Mouse (Mus musculus) ES-E14 (cell line): ENCODE data around the gene Pitpnm2. TPM values are rescaled to one million over a fixed set of nuclear protein-coding genes. Genes with fewer than 3 reads are reported as not detected.

ENCODE experiments used
- DNase-seq: peaks from one replicate; pipeline ENCODE4 v3.0.0-alpha.2; 2013; ENCODE audit warnings: low read depth, low spot score
- H3K27ac ChIP-seq: 2 replicates; pipeline ENCODE4 v1.5.1; 2012; ENCODE audit warnings: low read depth, mild to moderate bottlenecking, low read length, moderate library complexity, mixed read lengths; ENCODE audit not compliant: poor library complexity, insufficient read depth, severe bottlenecking
- H3K36me3 ChIP-seq: 2 replicates; pipeline ENCODE4 v1.6.1; 2012; ENCODE audit warnings: mild to moderate bottlenecking, low read length, moderate library complexity, mixed read lengths; ENCODE audit not compliant: control insufficient read depth, poor library complexity, insufficient read depth, severe bottlenecking
- H3K4me1 ChIP-seq, 2 experiments: fragments of 150-350 bp in 1 of 2; sonication (generic) in 1 of 2; 2 replicates each; pipeline ENCODE4 v1.6.1; 2012; ENCODE audit warnings: low read length in 2 of 2, mild to moderate bottlenecking in 1 of 2, mixed read lengths in 1 of 2; ENCODE audit not compliant: control insufficient read depth in 2 of 2, insufficient read depth in 2 of 2, poor library complexity in 1 of 2
- H3K4me3 ChIP-seq, 2 experiments: fragments of 150-350 bp in 1 of 2; sonication (generic) in 1 of 2; 2 replicates each; pipeline ENCODE4 v1.5.1; 2012; ENCODE audit warnings: low read length in 2 of 2, low read depth in 1 of 2, mild to moderate bottlenecking in 1 of 2, mixed read lengths in 1 of 2; ENCODE audit not compliant: insufficient read depth in 1 of 2, poor library complexity in 1 of 2, severe bottlenecking in 1 of 2
- H3K9ac ChIP-seq: 2 replicates; pipeline ENCODE4 v1.6.1; 2012; ENCODE audit warnings: low read depth, mild to moderate bottlenecking, low read length, mixed read lengths; ENCODE audit not compliant: poor library complexity, insufficient read depth, severe bottlenecking
- H3K9me3 ChIP-seq: fragments of 150-350 bp; sonication (generic); 2 replicates; pipeline ENCODE4 v1.6.1; 2012; ENCODE audit warnings: low read depth, mild to moderate bottlenecking, low read length; ENCODE audit not compliant: control insufficient read depth, insufficient read depth
- CHD2 ChIP-seq: IDR thresholded peaks from 2 replicates; pipeline ENCODE4 v1.6.1; 2014; ENCODE audit warnings: mild to moderate bottlenecking, low read depth, low read length, inconsistent platforms
- HCFC1 ChIP-seq: IDR thresholded peaks from 2 replicates; pipeline ENCODE4 v1.6.1; 2012; ENCODE audit warnings: low read length, inconsistent platforms, borderline replicate concordance; ENCODE audit not compliant: insufficient read depth
- MAFK ChIP-seq: IDR thresholded peaks from 2 replicates; pipeline ENCODE4 v1.6.1; 2014; ENCODE audit warnings: mild to moderate bottlenecking, low read depth, low read length, inconsistent platforms; ENCODE audit not compliant: insufficient read depth
- ZC3H11A ChIP-seq: IDR thresholded peaks from 2 replicates; pipeline ENCODE4 v1.6.1; 2012; ENCODE audit warnings: low read depth, mild to moderate bottlenecking, inconsistent platforms, low read length, borderline replicate concordance
- ZNF384 ChIP-seq: IDR thresholded peaks from 2 replicates; pipeline ENCODE4 v1.6.1; 2012; ENCODE audit warnings: low read depth, low read length, inconsistent platforms
- in situ Hi-C, 2 experiments: fragments of 600-800 bp; cut with MboI; formaldehyde crosslinking; loops; one replicate each; pipeline ENCODE4 v1.15.1; 2025; ENCODE audit warnings: low sequenced_read_pairs in 2 of 2, inconsistent platforms in 1 of 2; ENCODE audit not compliant: unreplicated experiment in 2 of 2
- total RNA-seq: library from RNA; depleted of rRNA; stranded (reverse); fragments of 300-350 nt; gene quantifications from 2 replicates; pipeline ENCODE4 v1.2.3, GENCODE M21; 2012

Gene Pitpnm2
- total RNA-seq, 1 experiment, result 6.6 TPM

- TF ChIP-seq HCFC1, result no peak
- TF ChIP-seq MAFK, result no peak
- TF ChIP-seq CHD2, result no peak
- no peak for TF ChIP-seq ZC3H11A
- TF ChIP-seq ZNF384, result no peak
- H3K4me1 ChIP-seq, result peaks cover 0 to 17% of the 10 kb centered on the region in 2 experiments; a peak in 2 of 4 replicates
- H3K36me3 ChIP-seq, result no peaks in the 10 kb centered on the region
- no peak overlapping the region for H3K27ac ChIP-seq
- no peak for DNase-seq
- peak overlapping the region; percentile 67 to 87; a peak in 3 of 4 replicates for H3K4me3 ChIP-seq
- in situ Hi-C loops, result no loop called here
- peak overlapping the region; percentile 81 for H3K9ac ChIP-seq
- H3K9me3 ChIP-seq, result no peaks in the 10 kb centered on the region
These were observed 531 bp downstream of the Pitpnm2 start for GRCm38 (mm10) chr5:124248845-124249613.

DNA sequence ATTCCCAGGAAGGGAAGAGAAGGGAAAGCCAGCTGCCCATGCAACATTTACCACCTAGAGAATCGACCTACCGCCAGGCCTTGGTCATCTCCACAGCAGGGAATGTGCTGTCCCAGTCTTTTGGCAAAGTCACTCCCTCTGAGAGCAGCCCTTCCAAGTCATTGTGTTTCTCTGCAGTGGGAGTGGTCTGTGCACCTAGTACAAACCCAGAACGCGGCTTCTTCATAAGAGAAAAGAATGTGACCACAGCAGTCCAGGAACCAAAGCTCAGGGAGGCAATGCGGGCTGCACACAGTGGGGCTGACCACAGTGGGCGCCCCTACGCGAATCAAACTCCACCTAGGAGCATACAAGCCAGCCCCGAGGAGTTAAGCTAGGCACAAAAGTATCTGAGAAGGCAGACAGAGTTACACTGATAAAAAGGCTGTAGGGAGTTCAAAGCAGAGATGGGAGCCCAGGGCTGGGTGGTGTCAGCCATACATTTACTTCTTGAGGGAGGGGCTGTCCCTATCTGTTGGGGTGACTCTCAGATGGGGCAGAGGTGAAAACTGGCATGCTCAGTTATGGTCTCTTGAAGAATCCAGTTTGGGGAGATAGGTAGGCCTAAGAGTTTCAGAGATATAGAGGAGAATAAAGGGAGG lies 1.5 kb downstream of the Pitpnm2 start:
- in situ Hi-C loops, result no loop called here
- no peak overlapping the region for H3K27ac ChIP-seq
- no peak overlapping the region for H3K9ac ChIP-seq

DNA sequence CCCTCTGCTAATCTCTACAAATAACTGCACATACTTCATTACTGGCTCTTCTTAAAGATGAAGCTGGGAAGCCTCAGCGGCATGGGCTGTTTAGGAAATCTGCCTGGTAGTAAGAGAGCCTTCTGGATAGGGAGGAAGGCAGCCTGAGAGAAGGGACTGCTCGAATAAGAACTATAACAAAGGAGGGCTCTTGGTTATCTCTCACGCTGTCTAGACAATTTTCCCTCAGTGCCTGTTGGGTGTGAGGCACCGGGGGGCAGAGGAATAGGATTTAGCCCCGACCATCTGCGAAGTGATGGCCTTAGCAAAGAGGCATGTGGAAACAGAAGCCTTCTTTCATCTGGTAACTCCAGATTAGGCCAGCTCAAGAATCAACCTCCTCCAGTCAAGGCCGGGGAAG lies 2.3 kb downstream of the Pitpnm2 start:
- Histone ChIP-seq H3K4me3 (no peak overlapping the region), H3K9ac (no peak overlapping the region), H3K4me1 (peaks cover 3 to 23% of the 10 kb centered on the region in 2 experiments; a peak in 2 of 4 replicates), H3K36me3 (no peaks in the 10 kb centered on the region), H3K27ac (no peak overlapping the region), H3K9me3 (no peaks in the 10 kb centered on the region)
- DNase-seq, result no peak
- TF ChIP-seq ZNF384, result no peak
- TF ChIP-seq CHD2, result no peak
- TF ChIP-seq ZC3H11A, result no peak
- no peak for TF ChIP-seq HCFC1
- TF ChIP-seq MAFK, result no peak
- in situ Hi-C loops, result no loop called here

More for the DNA sequence above, 1.5 kb downstream of the Pitpnm2 start:
- no peaks in the 10 kb centered on the region for H3K36me3 ChIP-seq
- TF ChIP-seq MAFK, result no peak
- no peak for TF ChIP-seq HCFC1
- no peak for TF ChIP-seq CHD2
- TF ChIP-seq ZC3H11A, result no peak
- no peak for TF ChIP-seq ZNF384
- no peak overlapping the region for H3K4me3 ChIP-seq
- no peaks in the 10 kb centered on the region for H3K9me3 ChIP-seq
- no peak for DNase-seq
- peaks cover 0 to 19% of the 10 kb centered on the region in 2 experiments; a peak in 2 of 4 replicates for H3K4me1 ChIP-seq

DNA sequence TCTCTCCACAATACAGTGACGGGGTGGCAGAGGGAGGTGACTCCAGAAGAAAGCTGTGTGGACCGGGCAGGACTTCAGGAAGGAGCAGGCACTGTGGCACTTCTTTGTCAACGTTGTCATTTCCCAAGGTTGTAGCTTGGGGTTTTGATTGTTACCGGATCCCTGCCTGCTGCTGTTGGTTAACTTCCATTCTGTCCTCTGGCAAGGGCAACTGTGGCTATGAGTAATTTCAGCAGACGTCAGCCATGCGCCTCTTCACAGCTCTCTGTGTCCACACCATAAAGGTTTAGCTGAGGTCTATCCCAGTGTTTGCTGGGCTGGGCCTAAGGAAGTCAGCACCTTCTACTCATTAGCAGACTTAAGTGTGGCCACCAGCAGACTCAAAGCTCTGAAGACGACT lies 4.7 kb downstream of the Pitpnm2 start:
- TF ChIP-seq CHD2 (no peak), HCFC1 (no peak), ZC3H11A (no peak), ZNF384 (no peak), MAFK (no peak)
- Histone ChIP-seq H3K9ac (no peak overlapping the region), H3K27ac (no peak overlapping the region), H3K4me1 (peaks cover 3 to 22% of the 10 kb centered on the region in 2 experiments; a peak in 2 of 4 replicates), H3K4me3 (no peak overlapping the region), H3K9me3 (no peaks in the 10 kb centered on the region), H3K36me3 (no peaks in the 10 kb centered on the region)
- in situ Hi-C loops, result no loop called here
- no peak for DNase-seq
